Mouse (Mus musculus) fat pad, adult 2 months (tissue): ENCODE results near the gene D930007J09Rik.

Experiments
- DNase-seq: peaks from one replicate; pipeline ENCODE4 v3.0.0-alpha.2; 2011; ENCODE audit warnings: low read depth, low spot score; ENCODE audit errors: extremely low read depth

The D930007J09Rik gene

DNA sequence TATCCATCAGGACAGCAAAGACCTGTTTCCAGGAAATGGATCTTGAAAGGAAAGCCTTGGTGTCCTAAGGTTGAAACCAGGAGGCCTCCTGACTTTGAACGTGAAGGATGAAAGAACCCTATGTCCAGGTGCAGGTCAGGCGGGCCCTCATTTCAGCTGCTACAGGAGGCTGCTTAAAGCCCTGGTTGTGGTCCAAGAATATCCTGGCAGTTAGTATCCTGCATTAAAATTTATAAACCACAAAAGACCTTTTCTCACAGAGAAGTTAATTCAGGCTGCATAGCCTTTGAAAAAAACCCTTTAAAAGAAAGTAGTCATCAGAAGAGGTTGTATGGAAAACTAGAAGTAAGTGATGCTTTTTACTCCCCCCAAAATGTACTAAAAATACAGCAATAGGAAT lies 41.9 kb downstream of the D930007J09Rik start:
- no peak for DNase-seq

DNA sequence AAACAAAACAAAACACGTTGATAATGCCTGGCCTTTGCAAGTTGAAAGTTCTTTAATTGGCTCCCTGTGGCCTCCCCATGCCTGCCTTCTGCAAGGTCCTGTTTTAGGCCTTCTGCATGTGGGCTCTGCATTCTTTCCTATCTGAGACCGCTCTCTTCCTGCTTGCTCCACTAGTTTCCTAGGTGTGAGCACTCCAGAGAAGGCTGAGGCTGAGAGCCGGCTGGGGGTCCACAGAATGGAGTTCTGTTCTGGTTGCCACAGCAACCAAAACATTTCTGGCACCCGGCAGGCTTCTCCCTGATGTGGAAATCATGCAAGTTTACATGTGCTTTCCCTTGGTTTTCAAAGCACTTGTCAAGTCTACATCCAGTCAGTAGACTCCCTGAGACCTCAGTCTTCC lies 43.6 kb downstream of the D930007J09Rik start:
- no peak for DNase-seq
